Mouse (Mus musculus) CH12F3 (cell line): Measurements from ENCODE around the gene Wdr83os.
"Not testable (repeated sequence)": the region's sequence is repeated elsewhere in the genome, so short reads cannot be mapped to it uniquely, and the experiment has no call there.

Experiments used
- in situ Hi-C: fragments of 300-500 bp; cut with MboI; formaldehyde crosslinking; loops from 2 replicates; pipeline ENCODE4 v1.14.3; 2020; ENCODE audit warnings: low sequenced_read_pairs

The Wdr83os gene

DNA sequence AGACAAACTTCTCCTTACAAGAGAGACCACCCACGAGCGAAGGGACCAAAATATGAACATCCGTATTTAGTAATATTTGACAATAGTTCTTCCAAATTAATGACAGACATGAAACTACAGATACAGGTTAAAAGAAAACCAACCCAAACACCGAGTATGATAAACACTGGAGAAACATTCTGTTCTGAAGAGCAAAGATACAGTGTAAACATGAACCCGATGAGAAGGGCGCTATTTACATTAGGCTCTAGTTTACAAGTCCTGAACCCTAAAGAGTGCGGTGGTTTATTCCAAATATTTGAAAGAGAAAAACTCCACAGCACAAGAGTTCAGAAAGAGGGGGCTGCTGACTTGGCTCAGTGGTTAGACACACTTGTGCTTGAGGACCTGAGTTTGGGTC, 36.4 kb downstream of the Wdr83os start:
- in situ Hi-C loops, result no loop called here

GRCm38 (mm10) chr8:85119052-85119981, 38.8 kb downstream of the Wdr83os start:
- in situ Hi-C loops, result no loop called here

- in situ Hi-C loops, result not testable (repeated sequence)
Measured at GRCm38 (mm10) chr8:85120251-85120650, 39.7 kb downstream of the Wdr83os start.

GRCm38 (mm10) chr8:85122995-85123394, 42.5 kb downstream of the Wdr83os start, which contains the start of gene Zfp791:
TSS of gene Zfp791 (minus strand) at chr8:85123095.
- in situ Hi-C loops, result no loop called here

DNA sequence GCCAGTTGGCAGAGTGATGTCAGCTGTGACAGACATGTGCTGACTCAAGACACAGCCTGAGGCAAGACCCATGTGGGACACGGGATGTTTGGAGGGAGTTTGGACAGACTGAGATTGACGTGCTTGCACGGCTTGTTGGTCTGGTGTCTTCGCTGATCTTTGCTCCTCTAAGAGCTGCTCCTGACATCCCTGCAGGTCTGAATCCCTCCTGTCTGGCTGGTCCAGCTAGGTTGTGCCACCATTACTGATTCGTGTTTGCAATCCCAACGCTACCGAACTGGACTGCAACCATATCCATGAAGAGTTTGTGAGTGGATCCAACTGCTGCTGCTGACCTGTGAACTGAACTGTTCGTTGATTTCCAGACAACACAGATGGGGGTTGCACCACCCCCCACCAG, 43.2 kb downstream of the Wdr83os start:
- in situ Hi-C loops, result no loop called here
